Mouse (Mus musculus): ENCODE results near the gene Ppfia1.

Ppfia1 gene

DNA sequence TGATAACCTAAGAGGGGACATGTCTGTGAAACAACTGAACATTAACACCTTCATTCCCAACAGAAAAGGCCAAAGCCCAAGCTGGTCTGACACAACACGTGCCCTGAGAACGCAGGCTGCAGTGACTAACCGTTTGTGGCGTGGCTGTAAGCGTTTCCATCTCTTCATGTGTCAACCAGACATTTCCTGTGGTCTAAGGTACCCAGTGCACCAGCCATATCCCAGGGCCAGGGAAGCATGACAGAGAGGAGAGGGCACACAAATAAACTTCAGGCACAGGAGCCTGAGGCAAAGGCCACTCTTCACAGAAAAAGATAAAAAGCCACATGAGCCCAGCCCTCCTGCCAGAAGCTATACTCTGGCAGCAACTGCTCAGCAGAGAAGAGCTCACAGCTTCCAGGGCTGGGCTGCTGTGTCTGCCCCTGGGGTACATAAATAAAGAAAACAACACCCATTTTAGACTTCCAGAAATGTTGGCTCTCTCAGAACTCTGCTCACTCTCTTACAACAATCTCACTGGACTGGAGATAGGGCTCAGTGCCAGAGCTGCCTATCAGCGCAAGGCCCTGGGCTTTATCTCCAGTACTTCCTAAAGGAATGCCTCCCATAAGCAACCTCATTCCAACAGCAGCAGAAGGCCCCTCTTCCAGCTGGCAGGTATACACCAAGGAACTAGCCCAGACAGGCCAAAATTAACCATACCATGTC is 64.3 kb downstream of the Ppfia1 start:
- DNase-seq (ENCODE audit: low spot score in 2 of 2) = no peak

DNA sequence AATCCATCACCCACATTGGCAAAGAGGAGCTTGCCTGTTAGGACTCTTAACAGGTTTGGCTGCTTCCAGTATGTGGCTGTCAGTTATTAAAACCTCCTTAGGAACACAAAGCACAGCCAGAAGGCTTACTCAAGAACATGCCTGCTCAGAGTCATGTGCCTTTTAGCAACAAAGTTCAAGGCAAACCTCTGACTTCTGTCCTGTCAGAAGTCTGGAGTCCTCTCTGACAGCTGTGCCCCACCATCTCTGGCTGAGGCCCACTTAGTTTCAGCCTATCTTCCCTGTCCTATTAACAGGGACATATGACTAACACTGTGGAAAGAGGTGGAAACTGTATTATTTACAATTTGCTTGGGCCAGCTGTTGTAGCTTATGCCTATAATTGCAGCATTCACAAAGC is 73.2 kb downstream of the Ppfia1 start:
- no peak for DNase-seq (ENCODE audit: low spot score in 2 of 2)

DNA sequence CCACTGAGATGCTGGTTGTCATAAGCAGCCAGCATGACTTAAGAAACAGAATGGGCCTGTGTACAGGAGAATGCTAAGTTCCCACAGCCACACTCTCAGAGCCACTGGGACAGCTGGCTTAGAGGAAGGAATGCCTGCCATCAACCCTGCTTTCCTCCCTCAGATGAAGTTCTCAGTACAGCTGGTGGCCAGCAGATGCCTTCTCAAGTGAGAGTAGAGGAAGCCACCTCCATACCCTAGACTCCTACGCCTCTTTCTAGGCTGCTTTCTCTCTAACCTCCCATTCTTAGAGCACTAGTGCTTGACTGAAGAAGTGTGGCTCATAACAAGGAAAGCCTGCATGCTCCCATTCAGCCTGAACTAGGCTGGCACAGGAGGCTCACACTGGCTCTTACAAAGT is 74.0 kb downstream of the Ppfia1 start:
- DNase-seq (ENCODE audit: low spot score in 2 of 2) = peak in 1 of 2 experiments; percentile 34

DNA sequence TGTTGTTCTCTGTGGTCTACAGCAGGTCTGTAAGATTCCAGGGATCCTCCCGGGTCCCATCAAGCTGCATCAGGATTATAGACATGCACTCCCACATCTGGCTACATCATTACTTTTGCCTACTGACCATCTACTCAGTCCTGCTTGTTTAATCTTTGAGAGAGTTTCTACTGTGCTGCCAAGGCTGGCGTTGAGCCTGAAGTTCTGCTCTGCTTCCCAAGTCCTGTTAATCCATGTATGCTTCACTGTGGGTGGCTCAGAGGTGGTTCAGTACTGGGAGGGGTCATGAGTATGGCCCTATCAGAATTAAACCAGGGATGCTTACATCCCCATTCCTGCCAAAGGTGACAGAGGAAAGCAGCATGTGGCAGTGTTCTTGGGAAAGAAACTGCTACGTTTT is 77.8 kb downstream of the Ppfia1 start:
- no peak for DNase-seq (ENCODE audit: low spot score in 2 of 2)

DNA sequence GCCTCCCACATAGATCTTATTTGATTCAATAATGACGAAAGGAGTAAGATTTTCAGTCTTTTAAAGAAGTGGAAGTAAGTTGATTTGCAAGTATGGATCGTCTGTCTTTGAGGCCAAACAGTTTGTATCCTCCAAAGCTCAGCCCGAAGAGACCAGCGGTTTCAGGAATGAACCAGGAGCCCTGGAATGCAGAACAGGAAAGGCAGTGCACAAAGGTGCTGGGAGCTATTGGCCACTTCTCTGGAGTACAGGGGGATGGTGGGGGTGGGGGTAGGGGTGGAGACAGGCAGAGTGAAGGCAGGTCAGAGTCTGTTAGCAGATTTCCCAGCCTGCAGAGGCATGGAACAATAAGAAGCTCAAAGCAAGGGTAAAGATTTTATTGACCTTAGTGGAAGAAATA is 80.0 kb downstream of the Ppfia1 start:
- DNase-seq (ENCODE audit: low spot score in 2 of 2) = no peak

DNA sequence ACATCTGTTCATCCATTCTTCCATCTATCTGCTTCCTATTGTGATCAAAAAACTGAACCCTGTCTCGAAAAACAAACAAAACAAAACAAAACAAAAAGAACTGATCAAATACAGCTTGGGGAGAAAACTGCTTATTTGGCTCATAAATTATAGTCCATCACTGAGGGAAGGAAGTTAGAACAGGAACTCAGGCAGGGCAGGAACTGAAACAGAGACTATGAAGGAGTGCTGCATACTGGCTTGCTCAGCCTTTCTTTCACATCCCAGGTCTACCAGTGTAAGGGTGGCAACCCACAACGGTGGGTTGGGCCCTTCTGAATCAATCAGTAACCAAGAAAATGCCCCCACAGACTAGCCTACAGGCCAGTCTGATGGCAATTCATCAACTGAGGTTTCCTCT is 82.4 kb downstream of the Ppfia1 start:
- no peak for DNase-seq (ENCODE audit: low spot score in 2 of 2)

DNA sequence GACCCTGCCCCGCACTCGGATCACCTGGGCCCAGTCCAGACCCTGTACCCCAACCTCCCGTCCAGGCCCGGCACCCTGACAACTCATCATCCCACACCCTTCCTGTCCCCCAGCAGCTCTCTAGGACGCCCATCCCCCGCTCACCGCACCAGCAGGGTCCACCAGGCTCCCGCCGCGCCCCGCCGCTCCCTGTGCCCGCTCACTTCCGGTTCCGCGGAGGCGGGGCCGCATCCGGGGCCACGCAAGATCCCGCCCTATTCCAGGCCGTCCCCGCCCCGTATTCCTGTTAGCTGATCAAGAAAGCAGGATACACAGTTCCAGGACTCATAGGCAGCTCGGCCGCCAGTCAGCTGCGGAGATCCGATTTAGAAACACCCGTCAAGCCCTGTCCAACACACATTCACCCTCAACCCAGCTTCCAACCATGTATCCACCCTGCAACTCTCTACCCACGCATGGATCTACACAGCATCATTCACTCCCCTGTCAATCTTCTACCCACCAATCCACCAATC is 82.9 kb downstream of the Ppfia1 start, which contains the start of gene Cttn:
Cttn (minus strand) TSS at position 465 of the 515 bp plus-strand sequence.
- peak; percentile 88 to 89 for DNase-seq (ENCODE audit: low spot score in 2 of 2)

DNA sequence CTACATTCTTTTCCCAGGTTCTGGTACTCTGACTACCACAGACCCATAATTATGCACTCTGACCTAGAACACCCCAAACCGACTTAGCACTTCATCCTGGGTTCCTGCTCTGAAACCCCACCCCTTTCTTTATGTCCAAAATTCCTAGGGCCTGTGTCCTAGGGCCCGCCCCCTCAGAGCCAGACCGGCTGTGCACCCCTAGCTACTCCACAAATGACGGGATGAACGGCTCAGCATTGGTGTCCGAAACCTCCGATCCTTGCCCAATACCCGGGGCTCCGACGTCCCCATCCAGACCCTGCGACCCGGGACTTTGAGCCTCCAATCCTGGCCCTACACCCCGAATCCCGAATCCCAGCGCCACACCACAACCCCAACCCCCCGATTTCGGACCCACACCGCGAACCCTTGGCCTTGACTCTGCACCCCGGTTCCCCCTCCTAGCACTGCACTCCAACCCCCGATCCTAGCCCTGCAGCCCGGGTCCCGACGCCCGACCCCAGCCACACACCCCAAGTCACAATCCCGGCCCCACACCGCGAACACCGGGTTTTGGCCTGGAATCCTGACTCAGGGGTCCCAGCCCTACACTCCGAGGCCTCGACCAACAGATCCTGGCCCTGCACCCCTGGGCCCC is 83.5 kb downstream of the Ppfia1 start:
- no peak for DNase-seq (ENCODE audit: low spot score in 2 of 2)

DNA sequence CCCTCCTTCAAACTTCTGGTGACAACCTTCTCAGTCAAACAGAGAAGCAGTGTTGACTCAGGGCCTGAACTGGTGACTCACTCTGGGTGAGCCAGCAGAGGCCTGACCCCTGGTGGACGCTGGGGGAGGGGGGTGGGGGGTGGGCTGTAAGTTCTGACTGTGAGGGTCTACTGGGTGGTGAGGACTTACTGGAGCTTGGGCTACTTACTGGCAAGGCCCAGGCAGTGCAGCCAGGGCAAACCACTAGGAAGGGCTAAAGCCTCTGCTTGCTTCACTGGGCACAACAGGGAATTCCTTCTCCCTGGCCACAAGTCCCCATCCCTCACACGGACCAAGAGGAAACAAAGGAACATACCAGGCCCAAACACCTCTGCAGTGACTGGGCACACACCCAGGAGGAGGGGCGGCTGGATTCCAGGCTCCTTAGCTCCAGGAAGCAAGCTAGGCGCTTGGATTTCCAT is 84.3 kb downstream of the Ppfia1 start:
- no peak for DNase-seq (ENCODE audit: low spot score in 2 of 2)

DNA sequence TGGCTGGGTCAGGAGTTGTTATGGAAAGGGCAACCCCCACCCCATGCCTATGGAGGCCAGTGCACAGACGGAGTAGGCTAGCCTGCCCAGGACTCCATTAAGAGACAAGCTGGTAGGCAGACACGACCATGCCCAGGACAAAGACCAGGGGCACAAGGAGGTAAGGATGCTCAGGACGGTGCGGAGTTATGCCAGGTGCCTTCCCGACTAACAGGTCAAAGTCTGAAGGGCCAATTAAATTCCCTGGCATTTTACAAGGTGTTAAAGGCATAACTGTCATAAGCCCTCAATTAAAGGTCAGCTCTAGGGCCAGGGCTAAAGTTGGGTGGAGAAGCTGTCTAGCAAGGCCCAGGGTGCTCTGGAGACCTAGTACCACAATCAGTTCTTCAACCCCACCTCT is 84.8 kb downstream of the Ppfia1 start:
- no peak for DNase-seq (ENCODE audit: low spot score in 2 of 2)

DNA sequence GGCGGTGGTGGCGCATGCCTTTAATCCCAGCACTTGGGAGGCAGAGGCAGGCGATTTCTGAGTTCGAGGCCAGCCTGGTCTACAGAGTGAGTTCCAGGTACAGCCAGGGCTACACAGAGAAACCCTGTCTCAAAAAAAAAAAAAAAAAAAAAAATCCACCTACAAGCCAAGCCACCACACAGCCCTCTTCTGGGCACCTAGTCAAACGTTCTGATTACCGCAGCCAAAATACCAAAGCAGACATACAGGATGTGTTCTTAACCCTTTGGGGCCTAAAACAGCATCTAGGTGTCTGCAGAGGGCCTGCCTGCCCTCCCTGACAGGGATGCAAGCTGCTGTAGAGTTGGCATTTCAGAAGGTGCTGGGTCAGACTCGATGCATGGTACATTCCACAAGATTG is 91.0 kb downstream of the Ppfia1 start:
- no peak for DNase-seq (ENCODE audit: low spot score in 2 of 2)

DNA sequence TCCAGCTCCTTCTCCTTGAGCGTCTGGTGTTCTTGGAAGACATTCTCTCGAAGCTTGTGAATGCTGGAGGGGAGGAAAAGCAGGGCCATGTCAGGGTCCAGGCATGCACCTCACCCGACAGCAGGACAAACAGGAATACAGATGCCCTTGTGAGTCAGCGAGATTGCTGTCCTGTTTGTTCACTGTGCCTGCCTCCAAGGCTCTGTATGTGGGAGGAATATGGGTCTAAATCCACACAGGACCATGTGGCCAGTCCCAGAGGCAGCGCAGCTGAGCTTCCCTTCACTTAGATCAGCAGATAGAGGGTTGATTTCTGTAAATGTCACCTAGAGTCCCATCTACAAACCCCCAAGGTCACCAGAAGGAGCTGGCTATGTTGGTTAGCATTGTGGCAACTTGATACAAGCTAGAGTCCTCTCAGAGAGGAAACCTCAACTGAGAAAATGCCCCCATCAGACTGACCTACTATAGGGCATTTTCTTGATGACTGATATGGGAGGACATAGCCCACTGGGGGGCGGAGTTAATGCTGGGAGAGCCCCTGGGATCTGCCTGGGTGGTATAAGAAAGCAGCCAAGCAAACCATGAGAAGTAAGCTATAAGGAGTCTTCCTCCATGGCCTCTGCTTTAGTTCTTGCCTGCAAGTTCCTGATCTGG is 92.2 kb downstream of the Ppfia1 start:
- DNase-seq (ENCODE audit: low spot score in 2 of 2) = no peak

DNA sequence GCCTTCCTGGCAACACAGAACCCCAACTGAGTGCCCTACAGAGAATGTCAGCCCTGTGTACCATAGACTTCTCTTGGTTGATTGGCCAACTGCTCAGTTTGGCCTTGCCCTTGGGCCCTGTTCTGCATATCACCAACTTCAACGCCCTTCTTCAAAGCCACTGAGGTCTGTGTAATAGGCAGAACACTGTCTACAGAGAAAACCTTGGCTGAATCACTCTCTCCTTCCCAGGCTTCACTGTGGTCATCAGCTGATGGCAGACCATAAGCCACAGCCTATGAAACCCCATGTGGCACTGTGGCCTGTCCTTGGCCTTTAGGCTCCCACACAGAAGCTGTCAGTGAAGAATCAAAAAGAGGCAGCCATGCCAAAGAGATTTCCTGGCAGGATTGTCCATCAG is 94.6 kb downstream of the Ppfia1 start:
- no peak for DNase-seq (ENCODE audit: low spot score in 2 of 2)

DNA sequence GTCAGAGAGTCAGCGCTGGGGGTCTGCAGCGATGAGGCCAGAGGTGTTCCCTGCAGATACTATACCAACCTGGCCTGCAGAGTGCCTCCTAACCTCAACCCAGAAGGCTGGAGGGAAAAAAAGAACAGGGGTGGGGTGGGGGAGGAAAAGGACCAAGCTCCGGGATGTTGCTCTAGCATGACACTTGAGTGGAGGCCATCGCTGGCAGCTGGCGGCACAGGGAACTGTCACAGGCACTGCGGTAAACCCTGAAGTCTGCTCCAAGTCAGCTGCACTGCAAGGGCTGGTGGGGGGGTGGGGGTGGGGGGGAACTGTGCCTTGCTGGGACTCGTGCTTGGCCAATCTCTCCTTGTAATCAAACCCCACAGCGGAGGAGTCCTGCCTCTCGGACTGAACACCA is 102.9 kb downstream of the Ppfia1 start:
- DNase-seq (ENCODE audit: low spot score in 2 of 2) = no peak

DNA sequence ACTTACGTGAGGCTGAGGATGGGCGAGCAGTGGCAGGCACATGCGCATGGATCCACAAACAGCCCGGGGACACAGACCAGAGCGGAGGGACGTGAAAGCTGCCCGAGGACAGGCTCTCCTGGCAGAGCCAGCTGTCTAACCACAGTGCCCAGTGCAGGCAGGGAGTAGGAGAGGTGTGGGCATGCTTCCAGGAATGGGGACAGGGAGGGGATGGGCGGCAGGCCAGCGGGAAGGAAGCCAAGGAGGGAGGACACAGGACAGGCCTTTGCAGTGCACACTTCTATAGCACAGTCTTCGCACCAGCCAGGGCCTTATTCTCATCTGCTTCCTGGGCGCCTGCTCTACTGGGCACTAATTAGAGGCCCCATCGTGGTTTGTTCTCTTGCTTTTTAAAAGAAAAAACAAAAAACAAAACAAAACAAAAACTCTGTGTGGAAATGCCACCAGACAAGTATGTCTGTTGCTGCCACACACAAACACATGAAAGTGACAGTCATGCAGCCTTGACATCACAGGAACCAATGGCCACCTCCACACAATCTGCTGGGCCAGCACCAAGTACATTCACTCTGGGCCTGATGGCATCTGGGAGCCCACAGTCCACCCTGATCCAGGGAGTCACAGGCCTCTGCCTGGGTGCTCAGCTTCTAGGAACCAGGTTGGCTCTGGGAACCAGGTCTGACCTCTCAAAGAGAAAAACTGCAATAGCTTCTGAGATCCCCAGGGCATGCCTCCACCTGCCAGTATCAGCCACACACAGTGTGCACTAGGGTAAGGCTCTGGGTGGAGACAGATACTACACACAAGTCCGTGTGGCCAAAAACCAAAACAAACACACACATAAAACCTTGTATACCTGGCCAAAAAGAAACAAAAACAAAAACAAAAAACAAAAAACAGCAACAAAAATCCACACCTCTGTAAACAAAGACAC is 103.6 kb downstream of the Ppfia1 start:
- peak; percentile 80 to 84 for DNase-seq (ENCODE audit: low spot score in 2 of 2)

DNA sequence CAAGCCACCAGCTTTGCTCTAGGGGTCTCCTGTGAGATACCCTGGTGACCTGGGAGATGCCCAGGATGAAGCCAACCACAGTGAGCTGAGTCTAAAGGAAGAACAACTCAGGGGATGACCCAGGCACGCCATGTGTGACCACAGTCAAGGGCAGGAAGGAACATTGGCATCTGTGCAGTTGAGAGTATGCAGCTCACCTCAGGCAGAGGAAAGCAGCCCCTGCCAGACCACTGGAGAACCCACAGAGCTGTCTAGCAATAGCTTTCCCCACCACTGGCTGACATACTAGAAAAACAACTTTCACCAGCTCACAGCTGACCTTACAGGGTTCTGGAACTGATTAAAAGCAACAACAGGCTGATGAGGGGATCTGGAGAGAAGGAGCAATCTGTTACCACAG is 105.3 kb downstream of the Ppfia1 start:
- DNase-seq (ENCODE audit: low spot score in 2 of 2) = no peak

DNA sequence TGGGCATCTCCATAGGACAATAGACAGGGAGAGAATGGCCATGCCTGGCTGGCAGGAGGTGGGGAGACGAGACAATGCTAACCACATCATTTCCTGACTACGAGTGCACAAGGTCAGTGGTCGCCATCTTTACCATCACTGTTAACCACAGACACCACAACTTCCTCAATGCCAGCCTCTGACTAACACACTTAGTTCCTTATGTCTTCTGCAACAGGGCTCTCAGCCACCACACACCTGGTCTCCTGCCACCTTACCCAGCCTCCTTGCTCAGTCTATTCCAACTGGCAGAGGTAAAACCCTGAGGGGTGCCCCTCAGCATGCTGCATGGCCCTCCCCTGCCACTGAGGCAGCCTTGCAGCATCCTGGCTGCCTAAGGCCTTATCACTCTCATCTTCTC is 106.4 kb downstream of the Ppfia1 start:
- no peak for DNase-seq (ENCODE audit: low spot score in 2 of 2)

DNA sequence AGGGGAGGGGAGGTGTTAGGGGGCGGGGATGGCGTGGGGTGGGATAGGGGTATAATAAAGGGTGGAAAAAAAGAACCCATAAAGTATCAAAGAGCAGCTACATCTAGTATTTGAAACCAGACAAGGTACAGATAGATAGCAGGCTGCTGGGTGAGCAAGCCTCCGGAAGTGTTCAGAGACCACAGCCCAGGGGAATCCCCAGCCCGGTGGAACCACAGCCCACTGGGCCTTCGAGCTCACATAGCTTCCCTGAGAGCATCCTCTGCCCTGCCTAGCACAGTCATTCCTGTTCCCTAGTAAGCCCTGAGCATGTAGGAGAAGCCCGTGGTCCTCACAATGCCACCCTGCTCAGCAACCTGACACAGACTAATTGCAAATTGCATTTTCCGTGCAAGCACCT is 108.7 kb downstream of the Ppfia1 start:
- no peak for DNase-seq (ENCODE audit: low spot score in 2 of 2)

DNA sequence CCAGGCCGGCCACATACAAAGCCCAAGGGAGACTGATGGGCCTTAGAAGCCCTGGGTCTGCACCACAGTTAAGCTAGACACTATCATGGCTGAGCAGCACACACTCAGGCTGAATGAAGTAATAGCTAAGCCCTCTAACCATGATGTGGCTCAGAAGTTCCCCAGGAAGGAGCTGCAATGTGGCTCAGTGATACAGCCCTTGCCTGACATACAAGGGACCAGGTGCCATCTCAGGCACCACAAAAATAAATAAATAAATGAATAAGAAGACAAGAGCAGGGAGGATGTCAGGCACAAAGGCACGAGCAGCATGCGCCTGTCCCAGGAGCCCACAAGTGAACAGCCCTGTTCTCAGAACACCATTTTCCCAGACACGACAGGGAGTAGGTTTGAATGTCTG is 111.6 kb downstream of the Ppfia1 start:
- no peak for DNase-seq (ENCODE audit: low spot score in 2 of 2)

DNA sequence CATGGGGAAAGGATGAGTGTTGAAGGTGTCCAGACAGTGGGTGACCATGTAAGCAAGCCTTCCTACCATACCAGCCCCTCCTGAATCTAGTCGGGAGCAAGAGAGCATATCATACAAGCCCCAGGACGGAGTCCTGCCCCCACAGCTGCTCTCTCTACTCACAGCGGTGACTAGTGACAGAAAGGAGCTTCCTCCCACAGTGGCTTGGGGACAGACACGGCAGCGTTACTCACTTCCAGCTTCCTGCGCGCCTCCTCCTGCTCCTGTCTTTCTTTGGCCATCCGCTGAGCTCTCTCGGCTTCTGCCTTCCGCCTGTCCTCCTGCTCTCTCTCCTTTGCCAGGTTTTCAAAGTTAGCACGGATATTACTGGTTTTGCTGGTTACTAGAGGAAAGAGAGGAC is 112.1 kb downstream of the Ppfia1 start:
- no peak for DNase-seq (ENCODE audit: low spot score in 2 of 2)

DNA sequence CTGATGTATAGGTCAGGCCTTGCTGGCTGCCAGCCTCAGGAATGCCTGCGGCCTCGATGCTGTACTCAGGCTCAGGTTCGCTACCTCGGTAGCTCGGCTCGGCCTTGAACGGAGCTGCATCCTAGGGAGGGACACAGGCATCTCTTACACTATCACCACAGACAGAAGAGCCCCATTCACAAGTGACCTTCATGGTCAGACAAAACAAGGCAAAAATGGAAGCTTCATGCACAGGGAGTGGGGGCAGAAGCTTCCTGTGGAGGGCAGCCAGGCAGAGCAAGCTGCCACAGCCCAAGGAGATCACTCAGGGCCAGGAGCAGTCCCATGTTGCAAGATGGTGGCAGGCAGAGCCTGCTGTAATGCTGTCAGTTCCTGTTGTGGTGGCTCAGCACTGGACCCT is 114.7 kb downstream of the Ppfia1 start:
- no peak for DNase-seq (ENCODE audit: low spot score in 2 of 2)

DNA sequence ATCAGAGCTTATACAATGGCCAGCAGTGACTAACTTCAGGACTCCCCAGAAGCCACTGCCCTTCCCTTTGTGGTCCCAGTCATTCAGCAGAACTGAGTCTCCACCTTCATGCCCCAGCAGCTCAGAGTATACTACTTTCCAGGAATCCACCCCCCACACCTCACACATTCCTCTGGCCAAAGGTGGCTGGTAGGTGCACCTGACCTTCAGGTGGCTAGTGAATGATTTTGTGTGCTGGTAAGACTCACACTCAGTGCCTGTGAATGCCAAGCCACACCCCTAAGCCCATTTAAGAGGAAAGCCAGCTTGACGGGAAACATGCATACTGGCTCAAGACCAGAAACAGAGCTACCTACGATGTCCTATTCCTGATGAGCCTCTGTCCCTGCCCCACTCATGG is 120.6 kb downstream of the Ppfia1 start:
- DNase-seq (ENCODE audit: low spot score in 2 of 2) = no peak
